Mouse (Mus musculus): Measurements from ENCODE around the gene Aamp.

Aamp gene

GRCm38 (mm10) chr1:74281372-74281771 is 3.2 kb downstream of the Aamp start:
- DNase-seq = no peak

DNA sequence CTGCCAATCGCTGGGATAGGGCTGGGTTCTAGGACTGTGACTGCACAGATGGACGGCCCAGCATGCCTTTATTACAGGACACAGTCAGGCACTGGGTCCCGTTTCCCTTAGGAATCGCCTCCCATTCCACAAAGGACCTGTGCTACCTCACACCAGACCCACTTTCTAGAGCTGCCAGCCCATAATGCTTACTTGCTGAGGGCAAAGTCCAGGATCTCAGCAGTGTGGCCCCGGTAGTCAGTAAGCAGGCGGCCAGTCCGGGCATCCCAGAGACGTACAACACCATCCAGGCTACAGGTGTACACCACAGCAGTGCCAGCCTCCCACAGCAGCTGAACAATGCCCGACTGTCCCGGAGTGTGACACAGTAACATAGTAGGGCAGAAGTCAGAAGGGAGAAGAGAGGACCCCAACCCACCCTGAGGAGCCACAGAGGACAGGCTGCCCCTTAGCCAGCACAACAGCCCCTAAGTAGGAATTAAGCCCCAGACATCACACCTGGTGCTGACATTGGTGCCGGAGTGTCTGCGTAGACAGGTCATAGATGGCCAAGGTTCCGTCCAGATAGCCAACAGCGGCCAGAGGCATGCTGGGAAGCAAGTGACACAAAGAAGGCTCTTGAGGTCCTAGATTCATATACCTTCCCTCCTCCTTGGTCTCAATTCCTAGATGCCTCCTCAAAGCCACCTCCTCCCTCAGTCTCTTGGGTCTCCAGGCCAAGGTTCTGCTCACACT is 3.8 kb downstream of the Aamp start:
- no peak for DNase-seq

- no peak for DNase-seq
Measured at GRCm38 (mm10) chr1:74278988-74279387, 5.5 kb downstream of the Aamp start.

DNA sequence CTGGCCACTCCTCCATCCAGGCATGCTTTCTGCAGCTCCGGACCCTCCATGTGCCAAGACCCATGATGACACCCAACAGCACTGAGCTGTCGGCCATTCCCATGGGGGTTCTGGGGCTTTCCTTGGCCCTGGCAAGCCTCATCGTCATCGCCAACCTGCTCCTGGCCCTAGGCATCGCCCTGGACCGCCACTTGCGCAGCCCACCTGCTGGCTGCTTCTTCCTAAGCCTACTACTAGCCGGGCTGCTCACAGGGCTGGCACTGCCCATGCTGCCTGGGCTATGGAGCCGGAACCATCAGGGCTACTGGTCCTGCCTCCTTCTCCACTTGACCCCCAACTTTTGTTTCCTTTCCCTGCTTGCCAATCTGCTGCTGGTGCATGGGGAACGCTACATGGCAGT is 6.0 kb downstream of the Aamp start, which contains the start of gene Gpbar1:
Gene Gpbar1 (plus strand): TSS at position 13 of the 400 bp plus-strand sequence.
- DNase-seq = no peak

DNA sequence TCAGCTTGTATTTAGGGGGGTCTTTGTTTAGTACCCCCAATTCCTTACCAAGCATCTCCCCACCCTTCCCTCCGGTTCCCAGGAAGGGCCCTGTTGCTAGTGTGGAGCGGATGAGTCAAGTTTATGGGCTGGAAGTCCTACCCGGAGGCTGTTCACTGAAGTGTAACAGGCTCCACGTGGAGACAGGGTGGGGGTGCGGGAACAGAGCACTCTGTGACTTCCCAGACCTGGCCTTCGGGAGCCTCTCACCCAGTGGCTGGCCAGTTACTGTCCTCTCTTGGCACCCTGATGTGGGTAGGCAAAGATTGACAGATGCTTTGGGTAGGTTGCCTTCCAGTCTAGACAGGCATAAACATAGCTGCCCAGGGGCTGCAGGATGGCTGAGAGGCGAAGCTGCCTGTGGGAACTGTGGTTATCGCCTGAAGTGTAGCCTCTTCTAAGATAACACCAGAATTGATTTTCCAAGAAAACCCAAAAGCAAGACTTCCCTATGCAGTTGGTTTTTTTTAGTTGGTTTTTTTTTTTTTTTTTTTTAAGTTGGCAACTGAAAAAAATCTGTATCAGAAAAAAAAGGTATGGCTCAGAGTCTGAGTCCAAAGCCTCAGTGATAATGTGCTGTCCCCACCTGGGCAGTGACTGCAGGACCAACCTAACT is 6.5 kb downstream of the Aamp start:
- no peak for DNase-seq

DNA sequence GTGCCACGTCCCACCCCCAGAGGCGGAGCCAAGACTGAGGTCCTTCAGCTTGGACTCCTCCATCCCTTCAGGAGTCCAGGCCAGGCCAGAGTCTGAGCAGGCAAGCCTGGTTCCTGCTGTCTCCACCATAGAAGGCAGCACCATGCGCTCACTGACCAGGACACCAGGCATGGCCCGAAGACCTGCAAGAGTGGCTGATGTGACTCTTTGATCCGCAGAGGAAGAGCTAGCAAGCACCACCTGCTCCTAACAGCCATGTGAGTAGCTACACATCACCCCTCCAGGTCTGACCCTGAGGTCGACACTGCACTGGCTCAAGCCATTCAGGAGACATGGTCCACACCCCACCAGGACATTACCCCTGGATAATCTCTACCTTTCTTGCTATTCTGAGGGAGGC is 7.5 kb downstream of the Aamp start:
- no peak for DNase-seq

GRCm38 (mm10) chr1:74275015-74275414 is 9.5 kb downstream of the Aamp start:
- no peak for DNase-seq

- no peak for DNase-seq
Measured at GRCm38 (mm10) chr1:74271659-74272058, 12.9 kb downstream of the Aamp start.

GRCm38 (mm10) chr1:74268750-74269149 is 15.8 kb downstream of the Aamp start:
- DNase-seq = no peak

GRCm38 (mm10) chr1:74262510-74262909 is 22.0 kb downstream of the Aamp start:
- no peak for DNase-seq

DNA sequence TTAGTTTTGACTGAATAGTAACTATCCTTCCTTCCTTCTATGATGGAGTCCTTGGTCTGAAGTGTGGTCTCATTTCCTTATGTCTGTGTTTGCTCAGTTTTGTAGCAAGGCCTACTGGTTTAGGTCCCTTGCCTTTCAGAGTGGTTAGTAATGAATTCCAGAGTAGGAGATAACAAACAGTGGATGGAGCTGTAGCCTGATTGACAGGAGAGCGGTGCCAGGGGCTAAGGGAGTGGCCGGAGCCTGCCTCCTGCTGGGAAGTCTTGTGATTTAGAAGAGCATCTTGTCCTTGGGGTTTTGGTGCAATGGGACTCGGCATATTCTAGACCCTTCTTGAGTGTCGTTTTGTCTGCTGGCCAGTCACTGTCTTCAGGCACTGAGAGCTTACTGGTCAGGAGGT is 27.8 kb downstream of the Aamp start:
- no peak for DNase-seq

- no peak for DNase-seq
Measured at GRCm38 (mm10) chr1:74255704-74256345, 28.7 kb downstream of the Aamp start.

DNA sequence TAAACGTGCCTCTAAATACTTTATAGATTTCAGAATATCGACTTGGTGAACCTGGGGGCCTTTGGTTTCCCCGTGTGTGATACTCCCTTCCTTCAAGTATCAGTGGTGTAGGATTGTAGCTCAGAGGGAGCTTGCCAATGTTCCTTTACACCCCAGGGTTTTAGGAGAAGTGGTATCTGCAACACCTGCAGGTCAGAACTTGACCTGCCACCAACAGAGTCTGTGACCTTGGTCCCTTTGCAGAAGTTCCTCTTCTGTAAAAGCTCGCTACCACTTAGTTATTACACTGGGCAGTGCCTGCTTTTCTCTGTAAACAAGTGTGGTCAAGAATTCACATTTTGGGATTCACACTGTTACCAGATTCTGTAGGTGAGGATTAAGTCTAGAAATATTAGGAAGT is 34.4 kb downstream of the Aamp start:
- DNase-seq = no peak

DNA sequence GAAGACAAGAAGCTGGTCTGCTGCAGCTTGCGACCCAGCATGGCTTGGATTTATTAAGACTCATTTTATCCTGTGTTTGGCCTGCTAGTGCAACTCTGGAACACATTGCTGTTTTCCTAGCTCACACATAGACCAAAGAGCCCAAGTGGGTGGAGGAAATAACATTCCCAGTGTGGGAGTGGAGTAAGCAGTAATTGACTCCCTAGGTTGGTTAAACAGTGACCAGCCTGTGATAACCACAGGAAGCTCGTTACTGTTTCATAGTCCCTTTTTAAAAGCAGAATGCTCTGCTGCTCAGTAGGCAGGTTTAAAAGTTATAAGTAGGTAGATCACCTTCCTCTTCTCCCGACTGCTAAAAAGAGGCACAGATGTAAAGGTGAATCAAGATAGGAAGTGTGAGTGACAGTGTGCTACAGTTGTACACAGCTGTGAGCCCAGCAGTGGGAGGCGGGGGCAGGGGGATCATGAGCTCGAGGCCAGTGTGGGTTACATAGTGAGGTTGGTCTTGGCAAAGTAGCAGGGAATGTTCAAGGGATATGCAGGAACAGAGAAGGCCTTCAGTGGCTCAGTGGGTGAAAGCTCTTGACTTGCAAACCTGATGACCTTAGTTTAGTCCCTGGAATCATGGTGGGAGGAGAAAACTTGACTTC is 35.1 kb downstream of the Aamp start:
- no peak for DNase-seq

DNA sequence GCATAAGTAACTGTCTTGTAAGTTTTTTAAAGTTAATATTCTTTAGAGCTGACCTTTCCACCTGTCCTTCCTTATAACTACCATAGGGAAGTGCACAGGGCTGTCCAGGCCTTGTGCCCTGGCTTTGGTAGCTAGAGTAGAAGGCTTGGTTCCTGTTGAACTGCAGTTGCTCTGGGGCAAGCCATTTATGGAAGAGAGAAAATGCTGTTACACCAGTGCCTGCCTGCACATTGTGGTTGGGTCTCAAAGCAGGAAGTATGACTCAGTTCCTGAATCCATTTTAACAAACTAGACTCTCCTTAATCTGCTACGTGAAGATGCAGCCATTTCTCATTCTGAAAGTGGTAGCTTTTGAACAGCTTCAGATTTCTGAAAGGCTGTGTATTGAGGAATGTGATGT is 35.7 kb downstream of the Aamp start:
- no peak for DNase-seq

- no peak for DNase-seq
Measured at GRCm38 (mm10) chr1:74245525-74245924, 39.0 kb downstream of the Aamp start.

GRCm38 (mm10) chr1:74240832-74241231 is 43.7 kb downstream of the Aamp start:
- no peak for DNase-seq

DNA sequence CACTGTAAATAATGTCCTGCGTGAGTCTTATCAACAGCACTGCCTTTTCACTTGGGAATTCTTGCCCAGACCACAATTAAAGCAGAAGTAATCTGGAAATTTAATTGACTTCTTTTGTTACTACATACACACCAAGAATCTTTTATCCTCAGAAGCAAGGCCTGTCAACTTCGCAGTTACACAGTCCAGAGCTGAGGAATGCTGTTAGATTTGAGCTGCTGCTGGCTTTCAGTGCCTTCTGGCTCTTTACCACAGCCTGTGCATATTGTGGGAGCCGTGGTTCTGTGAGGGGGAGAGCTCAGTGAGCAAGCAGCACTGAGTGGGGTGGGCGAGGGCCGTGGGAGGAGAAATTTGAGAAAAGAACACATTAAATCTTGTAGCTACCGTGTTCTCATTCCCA is 44.2 kb downstream of the Aamp start:
- DNase-seq = no peak

DNA sequence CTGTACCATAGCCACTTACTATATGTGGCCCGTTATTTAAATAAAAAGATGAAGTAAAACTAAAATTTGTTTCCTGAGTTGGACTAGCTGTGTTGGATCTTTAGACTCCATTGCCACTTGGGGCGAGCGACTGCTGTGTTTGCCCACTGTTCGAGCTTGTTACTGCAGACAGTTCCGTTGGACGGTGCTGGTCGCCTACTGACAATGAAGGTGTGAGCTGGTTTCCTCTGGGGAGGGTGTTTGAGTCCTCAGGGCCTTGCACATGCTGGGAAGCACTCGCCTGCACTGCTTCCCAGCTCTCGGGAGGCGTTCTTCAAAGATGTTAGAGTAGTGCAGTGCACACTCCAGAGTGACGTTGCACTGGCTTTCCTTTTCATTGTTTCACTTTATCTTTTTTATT is 44.9 kb downstream of the Aamp start:
- no peak for DNase-seq

- no peak for DNase-seq
Measured at GRCm38 (mm10) chr1:74239162-74239561, 45.4 kb downstream of the Aamp start.

DNA sequence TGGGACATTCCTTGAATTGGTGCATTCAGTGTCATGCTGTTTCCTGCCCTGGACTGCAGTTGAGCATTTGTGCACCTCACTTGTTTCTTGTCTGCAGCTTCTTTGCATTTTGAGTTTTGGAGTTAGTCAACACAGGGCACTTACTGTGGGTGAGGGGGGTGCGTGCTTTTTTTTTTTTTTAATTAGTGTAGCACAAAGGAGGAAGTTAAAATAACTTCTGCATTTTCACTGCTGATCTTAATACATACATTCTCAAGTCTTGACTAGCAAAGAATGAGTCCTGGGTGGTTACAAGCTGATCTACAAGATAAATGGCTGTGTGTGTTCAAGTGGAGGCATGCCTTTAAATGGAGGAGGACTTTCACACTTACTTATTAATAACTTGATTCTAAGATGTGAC is 46.4 kb downstream of the Aamp start:
- no peak for DNase-seq

- no peak for DNase-seq
Measured at GRCm38 (mm10) chr1:74237671-74238070, 46.9 kb downstream of the Aamp start.

DNA sequence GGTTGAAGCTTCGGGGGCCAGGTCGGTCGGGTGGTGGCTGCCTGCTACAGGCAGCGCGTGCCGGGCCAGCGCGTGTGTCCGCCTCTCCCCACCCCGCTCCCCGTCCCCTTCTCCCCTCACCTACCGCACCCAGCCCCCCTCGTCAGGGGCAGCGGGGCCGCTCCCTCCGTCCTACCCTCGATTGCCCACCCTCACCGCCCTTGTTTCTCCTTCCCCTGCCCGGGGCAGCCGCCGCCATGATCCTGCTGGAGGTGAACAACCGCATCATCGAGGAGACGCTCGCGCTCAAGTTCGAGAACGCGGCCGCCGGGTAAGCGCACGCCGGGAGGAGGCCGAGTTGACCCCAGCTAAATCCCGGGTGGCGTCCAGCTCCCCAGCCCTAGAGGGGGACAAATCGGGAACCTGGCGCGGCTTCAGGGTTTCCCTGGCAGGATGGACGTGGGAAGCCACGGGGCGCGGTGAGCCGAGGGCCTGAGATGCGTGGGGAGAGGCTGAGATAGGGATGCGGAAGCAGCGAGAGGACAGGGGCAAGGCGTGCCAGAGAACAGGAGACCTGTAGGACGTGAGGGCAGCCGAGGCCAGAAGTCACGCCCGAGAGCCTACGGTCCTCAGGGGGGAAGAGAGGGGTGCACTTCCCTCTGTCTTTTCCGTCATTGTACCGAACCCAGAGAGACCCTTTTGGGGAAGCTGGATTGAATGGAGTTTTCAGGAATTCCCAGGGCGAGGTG is 47.8 kb downstream of the Aamp start:
- DNase-seq = peak; percentile 62 to 65

Data from cerebellum, postnatal 14 days (tissue).